Mouse (Mus musculus): ENCODE data around the gene Gabrp.

The Gabrp gene

GRCm38 (mm10) chr11:33529576-33529975 is 49.2 kb downstream of the Gabrp start:
- DNase-seq (ENCODE audit: low read depth): no peak

- no peak for DNase-seq (ENCODE audit: low read depth)
Observed at GRCm38 (mm10) chr11:33513376-33513991, 65.3 kb downstream of the Gabrp start, which contains the start of gene Ranbp17. Ranbp17 (minus strand) TSS chr11:33513746.

- no peak for DNase-seq (ENCODE audit: low read depth)
Observed at GRCm38 (mm10) chr11:33512854-33513375, 65.8 kb downstream of the Gabrp start.

GRCm38 (mm10) chr11:33509401-33509800 is 69.4 kb downstream of the Gabrp start:
- DNase-seq (ENCODE audit: low read depth): no peak
